Mouse (Mus musculus) frontal cortex, adult (tissue): ENCODE results near the gene Zcwpw1.
A peak's percentile ranks its signal among the peaks of the same experiment; 100 is the strongest.

Experiments
- ATAC-seq: cut with Nextera tagmentation; 2 replicates; pipeline ENCODE4 v1.9.2; 2017; ENCODE audit warnings: mild to moderate bottlenecking, moderate library complexity, mixed read lengths; ENCODE audit not compliant: low TSS enrichment

The Zcwpw1 gene

GRCm38 (mm10) chr5:137755425-137755824 is 32.2 kb upstream of the Zcwpw1 start:
- no peak for ATAC-seq

DNA sequence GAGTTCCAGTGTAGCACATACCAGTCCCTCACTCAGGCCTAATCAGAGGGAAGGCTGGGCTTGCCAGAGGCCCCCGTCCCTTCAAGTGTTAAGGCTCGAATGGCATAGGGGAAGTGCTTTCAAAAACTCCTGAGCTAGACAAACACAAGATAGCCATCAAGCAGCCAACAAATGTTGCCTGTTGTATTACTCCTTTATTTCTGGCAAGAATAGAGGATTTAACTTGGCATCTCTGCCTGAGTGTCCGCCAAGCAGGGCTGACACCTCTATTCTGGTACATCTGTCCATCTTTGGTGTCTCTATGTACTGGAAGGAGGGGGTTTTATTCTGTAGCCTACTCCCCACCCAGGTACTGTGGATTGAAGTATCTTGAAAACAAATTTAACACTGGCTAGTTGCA is 31.5 kb upstream of the Zcwpw1 start:
- ATAC-seq: no peak

DNA sequence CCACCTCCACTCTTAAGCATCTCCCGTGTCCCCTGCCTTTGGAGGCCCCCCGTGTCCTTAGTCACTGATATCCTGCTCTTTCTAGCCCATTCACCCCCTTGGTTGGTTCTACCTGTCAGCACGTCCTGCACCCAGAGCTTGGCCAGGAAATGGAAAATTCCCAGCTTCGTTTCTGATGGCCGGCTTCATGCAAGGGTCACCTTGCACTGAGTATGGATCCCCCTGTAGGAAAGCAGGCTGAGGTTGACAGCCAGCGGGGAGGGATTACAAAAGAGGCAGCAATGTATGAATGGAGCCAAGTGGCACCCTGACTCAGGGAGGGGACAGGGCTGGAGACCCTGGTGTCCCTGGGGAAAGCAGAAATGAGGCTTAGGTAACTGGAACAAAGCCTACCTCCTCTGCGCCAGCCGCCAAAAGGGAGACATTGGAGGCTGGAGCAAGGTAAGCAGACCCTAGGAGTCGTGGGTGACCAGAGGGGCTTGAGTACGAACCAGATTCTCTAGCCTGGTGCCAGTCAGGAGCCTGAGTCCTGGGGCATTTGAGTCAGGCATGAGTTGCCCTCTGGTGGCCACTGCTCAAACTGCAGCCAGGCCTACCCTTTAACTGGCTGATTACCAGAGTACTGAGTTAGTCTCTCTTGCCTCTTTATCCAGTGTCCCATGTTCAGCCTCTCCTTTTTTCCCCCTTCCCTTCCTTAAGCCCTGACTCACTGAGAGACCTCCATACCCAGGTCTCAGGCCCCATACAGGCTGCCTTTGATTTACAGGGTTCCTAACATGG is 30.5 kb upstream of the Zcwpw1 start:
- ATAC-seq: peak; percentile 42

DNA sequence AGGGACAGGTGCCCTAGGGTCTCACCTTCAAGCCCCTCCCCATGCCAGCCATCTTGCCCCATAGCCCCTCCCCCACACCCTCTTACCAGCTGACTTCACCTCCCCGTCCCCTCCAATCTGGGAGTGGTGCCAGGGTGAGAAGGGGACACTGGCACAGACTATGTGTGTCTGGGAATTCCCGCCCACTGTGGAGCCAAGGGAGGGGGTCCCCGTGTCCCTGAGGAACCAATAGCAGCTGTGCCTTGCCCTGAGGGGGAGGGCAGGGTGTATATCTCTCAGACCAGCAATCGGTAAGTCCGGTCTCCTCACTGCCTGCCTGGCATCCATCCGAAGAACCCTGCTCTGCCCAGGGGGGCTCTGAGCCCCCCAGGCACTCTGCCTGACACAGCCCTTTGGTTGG is 29.7 kb upstream of the Zcwpw1 start:
- 0 out of 2 replicates have a peak, but pooled peaks have one; percentile 18 for ATAC-seq

- ATAC-seq: no peak
These were observed 28.6 kb upstream of the Zcwpw1 start for GRCm38 (mm10) chr5:137758921-137759534.

DNA sequence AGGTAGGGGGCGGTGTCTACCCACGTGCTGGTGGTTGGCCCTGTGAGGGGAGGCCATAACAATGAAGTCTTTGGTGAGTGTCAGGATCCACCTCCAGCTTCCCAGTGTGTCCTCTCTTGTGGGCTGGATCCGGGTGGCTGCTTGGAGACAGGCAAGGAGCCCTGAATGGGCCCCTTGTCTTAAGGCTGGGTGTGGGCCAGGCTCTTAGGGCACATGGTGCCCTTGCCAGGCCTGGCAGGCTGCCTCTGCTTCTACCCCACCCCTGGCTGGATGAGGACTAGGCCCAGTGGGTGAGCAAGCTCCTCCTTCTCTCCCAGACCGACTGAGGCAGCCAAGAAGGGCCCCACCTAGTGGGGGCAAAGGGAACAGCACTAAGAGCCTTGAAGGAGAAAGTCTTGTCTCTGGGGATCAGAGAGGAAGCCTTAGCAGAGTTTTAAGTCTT is 27.6 kb upstream of the Zcwpw1 start:
- ATAC-seq: peak; percentile 74

DNA sequence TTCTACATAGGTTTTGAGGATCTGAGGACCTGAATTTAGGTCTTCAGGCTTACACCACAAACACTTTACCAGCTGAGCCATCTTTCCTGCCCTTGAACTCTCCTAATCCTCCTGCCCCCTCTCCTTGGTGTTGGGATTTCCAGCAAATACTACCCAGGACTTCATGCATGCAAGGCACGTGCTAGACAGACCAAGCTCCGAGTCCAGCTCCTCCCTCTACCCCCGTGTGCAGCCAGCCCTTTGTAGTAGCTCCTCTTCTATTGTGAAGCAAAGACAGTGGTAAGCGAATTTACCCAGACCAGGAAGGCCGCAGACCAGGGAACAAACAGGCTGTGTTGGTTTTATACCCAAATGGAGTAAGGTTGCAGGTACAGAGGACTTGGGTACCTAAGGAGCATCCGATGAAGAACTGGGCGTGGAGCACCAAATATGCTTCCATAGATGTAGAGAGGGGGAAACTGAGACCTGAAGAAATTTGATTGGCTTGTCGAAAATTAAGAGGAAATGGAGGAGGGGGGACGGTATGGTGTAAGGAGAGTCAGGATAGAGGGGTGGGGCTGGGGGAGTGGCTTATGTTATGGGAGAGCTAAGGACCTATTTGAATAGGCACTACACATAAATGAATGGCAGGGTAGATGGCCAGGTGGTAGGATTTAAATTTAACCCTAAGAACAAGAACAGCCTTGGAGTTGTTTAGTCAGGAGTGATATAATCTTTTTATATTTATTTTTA is 22.8 kb upstream of the Zcwpw1 start:
- no peak for ATAC-seq

DNA sequence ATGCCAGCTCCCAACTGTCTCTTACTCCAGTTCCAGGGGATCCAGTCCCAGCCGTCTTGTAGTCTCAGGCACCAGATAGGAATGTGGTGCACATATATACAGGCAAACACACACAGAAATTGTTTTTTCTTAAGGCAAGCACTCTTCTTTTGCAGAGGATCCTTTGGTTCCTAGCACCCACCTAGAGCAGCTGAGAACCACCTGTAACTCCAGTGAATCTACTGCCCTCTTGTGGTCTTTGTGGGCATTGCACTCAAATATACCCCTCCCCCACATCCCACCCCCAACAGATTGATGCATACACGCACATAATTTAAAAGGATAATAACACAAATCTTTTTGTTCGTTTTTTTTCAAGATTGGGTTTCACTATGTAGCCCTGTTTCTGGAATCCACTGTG is 21.3 kb upstream of the Zcwpw1 start:
- ATAC-seq: no peak

DNA sequence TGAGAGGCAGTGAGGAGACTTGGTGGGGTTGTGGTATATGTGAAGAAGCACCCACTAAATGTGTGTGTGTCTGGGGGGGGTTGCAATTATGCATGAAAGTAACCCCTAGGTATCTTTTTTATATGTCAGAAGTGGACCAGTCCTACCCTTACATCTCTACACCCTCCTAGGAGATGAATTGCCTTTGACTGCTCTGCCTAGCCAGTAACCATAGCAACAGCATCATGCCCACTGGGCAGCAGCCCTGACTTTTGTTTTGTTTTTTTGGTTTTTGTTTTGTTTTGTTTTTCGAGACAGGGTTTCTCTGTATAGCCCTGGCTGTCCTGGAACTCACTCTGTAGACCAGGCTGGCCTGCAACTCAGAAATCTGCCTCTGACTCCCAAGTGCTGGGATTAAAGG is 19.1 kb upstream of the Zcwpw1 start:
- no peak for ATAC-seq

DNA sequence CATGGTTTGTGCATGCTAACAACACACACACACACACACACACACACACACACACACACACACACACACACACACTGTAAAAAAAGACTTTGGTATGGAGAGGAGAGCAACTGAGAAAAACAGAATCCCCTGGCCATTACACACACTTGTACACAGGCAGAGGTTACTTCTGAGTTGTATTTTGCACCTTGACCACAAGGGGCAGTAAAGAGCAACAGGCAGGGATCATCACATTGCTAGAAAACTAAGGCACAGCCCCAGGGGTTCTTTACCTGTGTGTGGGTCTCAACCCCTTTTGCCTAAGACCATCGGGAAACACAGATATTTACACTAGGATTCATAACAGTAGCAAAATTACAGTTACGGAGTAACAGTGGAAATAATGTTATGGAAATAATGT is 16.9 kb upstream of the Zcwpw1 start:
- peak; percentile 38; the same call in 1 of the 2 replicates for ATAC-seq

DNA sequence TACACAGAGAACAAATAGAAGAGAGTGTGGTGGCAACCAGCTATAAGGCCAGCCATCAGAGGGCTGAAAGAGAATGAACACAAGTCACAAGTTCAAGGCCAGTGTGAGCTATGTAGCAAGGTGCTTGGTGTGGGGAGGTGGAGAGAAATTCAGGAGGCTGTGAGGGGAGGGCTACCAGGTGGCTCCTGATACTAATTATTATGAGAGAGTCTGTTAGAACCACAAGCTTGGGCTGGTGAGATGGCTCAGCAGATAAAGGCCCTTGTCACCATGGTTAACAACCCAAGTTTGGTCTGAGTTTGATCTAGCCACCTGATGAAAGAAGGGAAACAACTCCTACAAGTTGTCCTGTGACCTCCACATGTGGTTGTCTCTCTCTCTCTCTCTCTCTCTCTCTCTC is 14.8 kb upstream of the Zcwpw1 start:
- ATAC-seq: no peak

DNA sequence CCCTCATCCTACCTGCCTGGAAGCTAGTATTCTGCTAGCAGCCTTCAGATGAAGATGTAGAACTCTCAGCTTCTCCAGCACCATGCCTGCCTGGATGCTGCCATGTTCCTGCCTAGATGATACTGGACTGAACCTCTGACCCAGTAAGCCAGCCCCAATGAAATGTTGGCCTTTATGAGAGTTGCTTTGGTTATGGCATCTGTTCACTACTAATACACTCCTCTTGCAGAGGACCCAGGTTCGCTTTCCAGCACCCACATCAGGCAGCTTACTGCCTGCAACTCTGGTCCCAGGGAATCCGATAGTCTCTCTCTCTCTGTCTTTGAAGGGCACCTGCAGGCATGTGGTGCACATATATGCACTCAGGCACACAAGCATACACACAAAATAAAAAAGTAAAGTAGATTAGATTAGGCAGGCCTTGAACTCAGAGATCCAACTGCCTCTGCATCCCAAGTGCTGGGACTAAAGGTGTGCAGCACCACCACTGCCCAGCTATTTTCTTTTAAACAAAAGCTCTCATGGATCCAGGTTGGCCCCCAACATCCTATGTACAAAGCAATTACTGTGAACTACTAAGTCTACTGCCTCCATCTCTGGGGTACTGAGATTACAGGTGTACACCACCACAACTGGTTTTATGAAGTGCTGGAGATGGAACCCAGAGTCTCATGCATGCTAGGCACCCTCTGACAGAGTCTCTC is 11.9 kb upstream of the Zcwpw1 start:
- ATAC-seq: no peak

DNA sequence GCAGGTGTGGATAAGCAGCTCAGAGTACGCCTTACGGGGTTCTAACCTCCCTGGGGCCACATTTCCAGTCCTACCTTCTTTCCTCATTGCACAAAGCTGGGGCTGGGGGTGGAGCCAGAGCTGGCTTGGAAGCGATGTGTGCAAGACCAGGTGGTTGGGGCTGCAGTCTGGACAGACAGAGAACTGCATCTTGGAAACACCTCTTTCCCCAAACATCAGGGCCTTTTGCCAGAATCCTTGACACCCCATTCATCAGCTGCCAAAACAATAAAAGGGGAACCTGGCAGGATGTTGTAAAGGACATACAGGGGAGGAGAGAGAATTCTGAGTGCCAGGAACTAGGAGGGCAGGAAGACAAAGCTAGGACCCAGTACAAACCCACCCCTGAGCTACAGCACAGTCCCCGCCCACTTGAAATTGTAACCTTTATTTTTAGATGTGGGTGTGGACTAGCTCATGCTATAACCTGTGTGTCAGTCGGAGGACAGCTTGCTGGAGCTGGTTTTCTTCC is 11.1 kb upstream of the Zcwpw1 start:
- ATAC-seq: no peak

- no peak for ATAC-seq
These were observed 10.2 kb upstream of the Zcwpw1 start for GRCm38 (mm10) chr5:137777267-137777845.

- peak; percentile 95 for ATAC-seq
These were observed 9.0 kb upstream of the Zcwpw1 start, which contains the start of gene Ppp1r35 for GRCm38 (mm10) chr5:137778635-137779034. Ppp1r35 (plus strand) TSS chr5:137778849.

GRCm38 (mm10) chr5:137779053-137779933 is 8.3 kb upstream of the Zcwpw1 start:
- peak; percentile 27 for ATAC-seq

GRCm38 (mm10) chr5:137781661-137782060 is 5.9 kb upstream of the Zcwpw1 start:
- no peak for ATAC-seq

DNA sequence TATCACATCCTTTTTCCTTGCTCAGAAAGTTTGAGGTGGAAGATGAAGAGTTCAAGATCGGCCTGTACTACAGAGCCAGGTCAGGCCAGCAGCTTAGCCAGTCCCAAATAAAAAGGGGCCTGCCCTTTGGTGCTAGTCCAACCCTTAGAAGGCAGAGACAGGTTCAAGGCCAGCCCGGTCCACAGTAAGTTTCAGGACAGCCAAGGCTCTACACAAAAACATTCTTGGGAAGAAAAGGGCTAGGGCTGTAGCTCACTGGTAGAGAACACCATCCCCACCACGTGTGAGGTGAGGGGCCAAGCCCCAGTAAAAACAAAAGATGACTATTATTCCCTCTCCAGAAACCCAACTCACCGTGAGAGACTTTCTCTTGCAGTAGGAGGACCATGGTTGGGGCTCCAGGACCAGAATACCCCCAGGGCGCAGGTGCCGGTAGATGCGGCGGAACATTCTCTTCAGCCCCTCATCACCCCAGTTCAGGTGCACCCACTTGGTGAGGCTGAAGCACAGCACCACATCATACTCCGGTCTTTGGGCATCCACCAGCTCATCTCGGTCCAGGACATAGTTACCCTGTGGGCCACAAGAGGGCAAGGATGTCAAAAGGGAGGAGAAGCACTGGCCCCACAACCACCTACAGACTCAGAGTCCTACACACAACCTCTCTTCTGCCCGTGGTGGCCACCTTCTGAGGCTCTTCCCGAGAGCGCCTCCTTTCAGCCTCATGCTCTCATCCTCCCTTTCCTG is 4.6 kb upstream of the Zcwpw1 start:
- no peak for ATAC-seq

DNA sequence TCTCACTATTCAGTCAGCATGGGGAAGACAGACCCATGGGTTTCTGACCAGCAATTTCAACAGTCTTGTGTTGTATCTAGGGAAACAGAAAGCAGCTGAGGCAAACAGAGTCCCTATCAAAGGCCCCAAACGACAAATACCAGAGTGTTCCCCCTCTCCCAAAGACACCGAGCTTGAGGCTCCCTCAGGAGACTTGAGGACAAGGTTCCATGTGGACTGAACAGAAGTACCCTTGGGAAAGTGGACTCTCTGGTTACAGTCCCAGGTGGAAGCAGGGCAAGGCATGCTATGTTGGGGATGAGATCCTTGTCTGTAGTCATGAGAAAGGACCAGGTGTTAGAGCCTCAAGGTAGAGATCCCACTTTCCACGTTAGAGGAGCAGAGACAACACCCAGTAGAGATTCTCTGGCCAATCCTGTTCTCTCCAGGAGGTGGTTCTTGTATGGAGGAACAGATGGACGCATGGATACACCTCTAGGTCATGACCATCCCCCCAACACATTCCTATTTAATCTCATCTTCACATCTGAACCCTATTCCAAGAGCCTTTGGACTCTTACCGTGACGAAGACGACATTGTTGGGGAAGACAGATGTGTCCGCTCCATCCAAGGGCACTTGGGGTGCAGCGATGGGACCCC is 3.6 kb upstream of the Zcwpw1 start:
- ATAC-seq: no peak
